Mouse (Mus musculus) granulocyte monocyte progenitor cell, adult 5-6 weeks (primary cell): ENCODE measurements around the gene Abhd14b. TPM values are rescaled to one million over a fixed set of nuclear protein-coding genes. Genes with fewer than 3 reads are reported as not detected.

Source experiments
- total RNA-seq, 2 experiments: library from RNA; stranded (forward) in 1 of 2; stranded (reverse) in 1 of 2; fragments of 200-712, 200-1000 nt in 1 of 2; fragments of >200 nt in 1 of 2; fragmentation: Nextera tagmentation in 1 of 2; gene quantifications; 2 replicates each; pipeline ENCODE4 v1.2.3; 2014 to 2017

Abhd14b gene
- total RNA-seq, 2 experiments from 2014 or later = 7.2 to 17.5 TPM

Other genes starting within 250 kb of the Abhd14b start
- gene Ppm1m, start 247.7 kb upstream of the Abhd14b start, total RNA-seq (2014; fragmentation: Nextera tagmentation) = 34.1 and 42.6 TPM in 2 replicates
- gene Ppm1m, start 247.7 kb upstream of the Abhd14b start, total RNA-seq (2017) = 12.5 and 23.4 TPM in 2 replicates
- 79.7 and 84.8 TPM in 2 replicates for gene Twf2, start 244.4 kb upstream of the Abhd14b start, total RNA-seq (2014; fragmentation: Nextera tagmentation)
- gene Twf2, start 244.4 kb upstream of the Abhd14b start, total RNA-seq (2017) = 81.4 and 87.5 TPM in 2 replicates
- 1.7 and 2.3 TPM in 2 replicates for gene Tlr9, start 224.9 kb upstream of the Abhd14b start, total RNA-seq (2014; fragmentation: Nextera tagmentation)
- gene Tlr9, start 224.9 kb upstream of the Abhd14b start, total RNA-seq (2017) = 0.30 and 0.46 TPM in 2 replicates
- gene Alas1, start 198.8 kb upstream of the Abhd14b start, total RNA-seq (2014; fragmentation: Nextera tagmentation) = 613 and 665 TPM in 2 replicates
- 822 and 987 TPM in 2 replicates for gene Alas1, start 198.8 kb upstream of the Abhd14b start, total RNA-seq (2017)
- gene Poc1a, start 166.4 kb upstream of the Abhd14b start, total RNA-seq (2014; fragmentation: Nextera tagmentation) = 42.4 and 49.8 TPM in 2 replicates
- 20.4 and 30.3 TPM in 2 replicates for gene Poc1a, start 166.4 kb upstream of the Abhd14b start, total RNA-seq (2017)
- 44.7 and 46.2 TPM in 2 replicates for gene Dusp7, start 78.8 kb upstream of the Abhd14b start, total RNA-seq (2014; fragmentation: Nextera tagmentation)
- 13.0 and 14.0 TPM in 2 replicates for gene Dusp7, start 78.8 kb upstream of the Abhd14b start, total RNA-seq (2017)
- 2,290 and 2,982 TPM in 2 replicates for gene Rpl29, start 18.0 kb upstream of the Abhd14b start, total RNA-seq (2014; fragmentation: Nextera tagmentation)
- 1,520 and 1,547 TPM in 2 replicates for gene Rpl29, start 18.0 kb upstream of the Abhd14b start, total RNA-seq (2017)
- gene Acy1, start 9.1 kb upstream of the Abhd14b start, total RNA-seq (2014; fragmentation: Nextera tagmentation) = 35.0 and 41.7 TPM in 2 replicates
- gene Acy1, start 9.1 kb upstream of the Abhd14b start, total RNA-seq (2017) = 34.2 and 54.3 TPM in 2 replicates
- gene Abhd14a, start 219 bp downstream of the Abhd14b start, total RNA-seq (2014; fragmentation: Nextera tagmentation) = 50.3 and 57.3 TPM in 2 replicates
- 26.0 and 27.0 TPM in 2 replicates for gene Abhd14a, start 219 bp downstream of the Abhd14b start, total RNA-seq (2017)
- gene Pcbp4, start 5.8 kb downstream of the Abhd14b start, total RNA-seq (2014; fragmentation: Nextera tagmentation) = 4.5 TPM in 2 replicates
- gene Pcbp4, start 5.8 kb downstream of the Abhd14b start, total RNA-seq (2017) = 1.2 and 3.6 TPM in 2 replicates
- not detected in 2 replicates for gene Gpr62, start 18.5 kb downstream of the Abhd14b start, total RNA-seq (2014; fragmentation: Nextera tagmentation)
- not detected in 2 replicates for gene Gpr62, start 18.5 kb downstream of the Abhd14b start, total RNA-seq (2017)
- 30.4 and 32.8 TPM in 2 replicates for gene Rrp9, start 28.5 kb downstream of the Abhd14b start, total RNA-seq (2014; fragmentation: Nextera tagmentation)
- gene Rrp9, start 28.5 kb downstream of the Abhd14b start, total RNA-seq (2017) = 47.3 and 57.5 TPM in 2 replicates
- gene Parp3, start 29.5 kb downstream of the Abhd14b start, total RNA-seq (2014; fragmentation: Nextera tagmentation) = 10.9 and 15.1 TPM in 2 replicates
- 7.6 and 13.8 TPM in 2 replicates for gene Parp3, start 29.5 kb downstream of the Abhd14b start, total RNA-seq (2017)
- not detected in 2 replicates for gene Iqcf1, start 52.5 kb downstream of the Abhd14b start, total RNA-seq (2014; fragmentation: Nextera tagmentation)
- not detected in 2 replicates for gene Iqcf1, start 52.5 kb downstream of the Abhd14b start, total RNA-seq (2017)
- gene Iqcf5, start 67.1 kb downstream of the Abhd14b start, total RNA-seq (2014; fragmentation: Nextera tagmentation) = not detected in 2 replicates
- not detected in 2 replicates for gene Iqcf5, start 67.1 kb downstream of the Abhd14b start, total RNA-seq (2017)
- not detected in 2 replicates for gene Iqcf3, start 114.2 kb downstream of the Abhd14b start, total RNA-seq (2014; fragmentation: Nextera tagmentation)
- gene Iqcf3, start 114.2 kb downstream of the Abhd14b start, total RNA-seq (2017) = not detected in 2 replicates
- gene Iqcf4, start 123.5 kb downstream of the Abhd14b start, total RNA-seq (2014; fragmentation: Nextera tagmentation) = not detected in 2 replicates
- not detected in 2 replicates for gene Iqcf4, start 123.5 kb downstream of the Abhd14b start, total RNA-seq (2017)
- gene Iqcf6, start 179.1 kb downstream of the Abhd14b start, total RNA-seq (2014; fragmentation: Nextera tagmentation) = not detected in 2 replicates
- gene Iqcf6, start 179.1 kb downstream of the Abhd14b start, total RNA-seq (2017) = not detected in 2 replicates
- gene Grm2, start 208.6 kb downstream of the Abhd14b start, total RNA-seq (2014; fragmentation: Nextera tagmentation) = not detected in 2 replicates
- gene Grm2, start 208.6 kb downstream of the Abhd14b start, total RNA-seq (2017) = not detected in 2 replicates
- gene Tex264, start 238.5 kb downstream of the Abhd14b start, total RNA-seq (2014; fragmentation: Nextera tagmentation) = 20.2 and 27.1 TPM in 2 replicates
- gene Tex264, start 238.5 kb downstream of the Abhd14b start, total RNA-seq (2017) = 13.2 and 18.0 TPM in 2 replicates